Mouse (Mus musculus) adrenal gland, postnatal 36 days (tissue): ENCODE results near the gene Tldc1. TPM values are rescaled to one million over a fixed set of nuclear protein-coding genes. Genes with fewer than 3 reads are reported as not detected.

Source experiments
- DNase-seq, 2 experiments: peaks; one replicate each; pipeline ENCODE4 v3.0.0; 2021; ENCODE audit warnings: mixed read lengths in 1 of 2
- total RNA-seq, 2 experiments: library from RNA; stranded (reverse); gene quantifications; 2 replicates each; pipeline ENCODE4 v1.2.3; 2021

The Tldc1 gene
- total RNA-seq, 2 experiments from 2014 or later, result 11.0 to 17.4 TPM

- no peak for DNase-seq
These were observed 12.3 kb downstream of the Tldc1 start for GRCm38 (mm10) chr8:119765761-119766444.

DNA sequence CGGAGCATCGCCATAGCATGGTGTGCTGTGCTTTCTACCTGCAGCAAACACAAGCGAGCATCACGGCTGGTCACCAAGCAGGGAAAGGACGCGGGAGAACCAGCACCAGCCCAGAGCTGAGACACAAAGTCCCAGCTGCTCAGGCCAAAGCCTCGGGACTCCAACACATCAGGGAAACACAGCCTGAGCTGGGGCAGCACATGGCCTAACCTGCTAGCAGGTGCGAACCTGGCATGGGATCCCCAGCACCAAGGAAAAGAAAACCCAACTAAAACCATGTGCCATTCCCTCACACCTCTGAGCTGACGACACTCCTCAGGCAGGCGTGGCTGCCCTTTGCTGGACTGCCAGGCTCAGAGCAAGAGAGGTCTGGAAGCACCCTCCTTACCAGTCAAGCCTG lies 12.9 kb downstream of the Tldc1 start:
- DNase-seq, result no peak

GRCm38 (mm10) chr8:119762226-119763220 lies 15.7 kb downstream of the Tldc1 start:
- no peak for DNase-seq

- DNase-seq, result no peak
These were observed 16.5 kb downstream of the Tldc1 start for GRCm38 (mm10) chr8:119761692-119762091.

GRCm38 (mm10) chr8:119756538-119756937 lies 21.7 kb downstream of the Tldc1 start:
- peak in 1 of 2 experiments; percentile 15 for DNase-seq

- no peak for DNase-seq
These were observed 22.1 kb downstream of the Tldc1 start for GRCm38 (mm10) chr8:119756147-119756461.

- DNase-seq, result peak in 1 of 2 experiments; percentile 23
These were observed 22.7 kb downstream of the Tldc1 start for GRCm38 (mm10) chr8:119755238-119756146.

DNA sequence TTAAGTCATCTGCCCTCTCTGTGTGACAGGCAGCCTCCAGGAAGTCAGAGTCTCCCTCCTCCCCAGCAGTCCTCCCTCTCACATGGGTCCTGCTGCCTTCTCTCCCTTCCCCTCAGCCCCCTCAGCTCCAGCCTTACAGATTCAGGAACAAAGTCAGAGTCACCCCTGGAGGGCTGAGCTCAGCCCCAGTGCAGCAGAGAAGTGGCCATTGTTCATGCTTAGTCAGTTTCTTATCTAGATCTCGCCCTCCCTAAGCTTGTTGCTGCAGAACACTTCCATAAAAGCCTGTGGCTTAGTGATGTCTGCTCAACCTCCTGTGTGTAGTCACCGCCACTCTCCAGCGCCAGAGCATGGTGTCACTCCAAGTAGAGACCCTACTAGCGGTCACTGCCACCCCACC lies 33.6 kb downstream of the Tldc1 start:
- DNase-seq, result no peak

DNA sequence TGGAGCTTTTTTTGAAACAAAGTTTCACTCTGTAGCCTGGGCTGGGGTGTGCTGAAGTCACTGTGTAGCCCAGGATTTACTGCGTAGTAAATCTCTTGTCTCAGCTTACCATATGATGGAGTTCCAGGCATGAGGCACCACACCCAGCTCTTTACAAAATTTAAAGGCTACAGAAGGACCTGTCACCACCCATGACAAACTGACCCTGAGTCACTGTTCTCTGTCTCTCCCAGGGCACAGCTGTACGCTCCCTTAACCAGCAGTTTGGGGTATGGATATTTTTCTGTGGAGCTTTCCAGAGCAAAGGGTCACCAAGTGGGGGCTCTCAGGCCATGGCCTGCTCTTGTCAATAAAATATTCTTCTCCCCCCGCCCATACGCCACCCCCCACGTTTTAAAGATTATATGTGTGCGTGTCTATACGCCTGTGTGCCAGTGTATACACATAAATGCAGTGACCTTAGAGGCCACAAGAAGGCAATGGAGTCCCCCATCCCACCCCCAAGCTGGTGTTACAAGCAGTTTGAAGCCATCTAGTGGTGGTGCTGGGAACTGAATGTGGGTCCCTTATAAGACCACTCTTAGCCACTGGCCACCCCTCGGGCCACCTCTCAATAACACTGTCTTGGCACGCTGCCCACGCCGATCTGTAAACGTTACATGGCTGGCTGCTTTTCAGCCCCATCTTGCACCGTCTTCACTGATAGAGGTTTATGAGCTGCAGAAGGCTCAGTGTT lies 34.8 kb downstream of the Tldc1 start:
- DNase-seq, result peak; percentile 40 to 46

DNA sequence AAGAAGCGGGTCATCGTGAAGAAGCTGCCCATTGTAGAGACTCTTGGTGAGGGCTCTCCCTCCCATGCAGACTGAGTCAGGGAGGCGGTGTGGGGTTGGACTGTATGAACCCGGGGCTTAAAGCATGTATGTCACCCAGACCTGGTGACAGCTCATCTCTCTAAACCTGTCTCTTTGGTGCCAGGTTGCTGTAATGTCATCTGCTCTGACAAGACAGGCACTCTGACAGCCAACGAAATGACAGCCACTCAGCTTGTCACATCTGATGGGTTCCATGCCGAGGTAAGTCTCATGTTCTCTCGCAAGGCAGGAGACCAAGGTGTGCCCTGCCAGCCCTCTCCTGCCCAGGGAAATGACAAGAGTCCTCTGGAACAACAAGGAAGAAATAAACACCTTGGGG lies 35.8 kb downstream of the Tldc1 start:
- no peak for DNase-seq

DNA sequence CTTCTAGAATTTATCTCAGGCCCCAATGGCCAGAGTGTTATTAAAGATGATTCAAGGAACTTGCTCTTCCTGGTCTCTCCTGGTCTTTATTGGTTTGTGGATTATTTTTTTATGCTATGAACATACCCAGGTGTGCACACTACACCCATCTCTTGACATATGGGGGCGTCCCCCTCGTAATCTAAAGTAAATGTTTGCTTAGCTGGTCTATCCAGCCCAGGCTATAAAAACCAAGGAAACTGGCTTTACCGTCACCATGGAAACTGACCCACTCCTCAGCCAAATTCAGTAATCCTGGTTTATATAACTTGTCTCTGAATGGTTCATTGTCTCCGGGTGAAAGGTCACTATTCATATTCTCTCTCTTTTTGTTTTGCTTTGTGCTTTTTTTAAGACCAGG lies 37.6 kb downstream of the Tldc1 start:
- DNase-seq, result no peak

GRCm38 (mm10) chr8:119738129-119738907 lies 39.9 kb downstream of the Tldc1 start:
- DNase-seq, result no peak

- DNase-seq, result no peak
These were observed 40.9 kb downstream of the Tldc1 start for GRCm38 (mm10) chr8:119737093-119737900.

DNA sequence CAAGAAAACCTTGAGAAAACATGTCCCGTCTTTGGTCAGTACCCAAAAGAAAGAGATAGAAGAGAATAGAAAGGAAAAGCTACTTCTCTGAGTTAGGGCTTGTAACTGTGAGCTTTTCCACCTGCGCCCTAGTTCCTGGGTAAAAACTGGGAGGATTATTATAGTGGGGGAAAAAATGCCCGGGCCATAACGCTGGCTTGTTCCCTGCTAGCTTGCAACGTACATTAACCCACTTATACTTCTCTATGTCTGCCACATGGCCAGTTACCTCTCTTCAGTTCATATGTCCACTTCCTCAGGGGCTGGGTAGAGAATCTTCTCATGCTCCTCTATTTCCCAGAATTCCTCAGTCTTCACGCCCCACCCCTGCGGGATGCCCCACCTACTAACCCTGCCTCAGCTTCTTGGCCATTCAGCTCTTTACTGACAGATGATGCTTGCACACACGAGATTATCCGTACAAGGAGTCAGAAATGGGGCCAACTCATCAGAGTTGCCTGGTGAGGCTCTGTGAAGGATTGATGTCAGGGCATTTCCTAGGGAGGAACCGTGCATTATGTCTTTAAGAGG lies 41.8 kb downstream of the Tldc1 start:
- DNase-seq, result no peak

- DNase-seq, result no peak
These were observed 46.1 kb downstream of the Tldc1 start for GRCm38 (mm10) chr8:119732072-119732471.

DNA sequence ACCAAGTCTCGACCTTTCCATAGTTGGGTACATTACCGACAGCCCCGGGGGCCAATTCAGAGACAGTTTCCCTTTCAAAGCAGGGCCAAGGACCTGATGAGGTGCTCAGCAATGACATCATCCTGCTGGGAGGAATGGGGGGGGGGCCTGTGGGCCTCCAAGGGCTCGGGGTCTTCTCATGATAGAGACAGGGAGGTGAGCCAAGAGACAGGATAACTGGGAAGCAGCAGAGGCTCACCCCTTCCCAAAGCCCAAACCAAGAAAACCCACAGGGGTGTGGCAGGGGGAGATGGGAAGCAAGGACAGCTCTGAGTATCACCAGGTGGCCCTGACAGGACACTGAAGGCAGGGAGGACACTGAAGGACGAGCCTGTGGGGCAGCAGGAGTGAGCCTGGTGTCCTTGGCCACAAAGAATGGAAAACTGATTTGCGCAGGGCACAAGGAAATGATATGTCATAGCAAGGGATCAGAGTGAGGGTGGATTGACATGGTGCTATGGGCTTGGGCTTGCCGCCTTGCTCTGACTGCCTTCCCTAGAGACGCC lies 49.8 kb downstream of the Tldc1 start:
- peak; percentile 15 to 36 for DNase-seq

DNA sequence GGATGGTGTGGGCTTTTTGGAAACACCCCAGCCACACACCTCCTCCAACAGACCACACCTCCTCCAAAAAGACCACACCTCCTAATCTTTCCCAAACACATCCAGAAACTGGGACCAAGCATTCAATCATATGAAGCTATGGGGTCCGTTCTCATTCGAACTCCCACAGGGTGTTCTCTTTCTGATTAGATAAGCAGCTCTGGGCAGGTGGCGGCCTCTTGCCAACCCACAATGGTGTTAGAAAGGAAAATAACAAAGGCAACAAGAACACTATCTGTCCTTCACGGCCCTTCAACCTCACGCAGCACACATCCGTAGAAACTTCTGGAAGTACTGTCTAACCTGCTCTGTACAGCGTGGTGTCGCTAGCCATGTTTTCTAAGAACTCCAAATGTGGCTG lies 51.1 kb downstream of the Tldc1 start:
- no peak for DNase-seq

GRCm38 (mm10) chr8:119724596-119724995 lies 53.6 kb downstream of the Tldc1 start:
- peak in 1 of 2 experiments; percentile 53 for DNase-seq

- no peak for DNase-seq
These were observed 54.5 kb downstream of the Tldc1 start for GRCm38 (mm10) chr8:119723676-119724075.
